Mouse (Mus musculus) lung, postnatal 0 days (tissue): ENCODE data around the gene Pacsin2. TPM values are rescaled to one million over a fixed set of nuclear protein-coding genes. Genes with fewer than 3 reads are reported as not detected.

Experiments
- ATAC-seq: fragments of 200-750 bp; cut with Nextera tagmentation; 2 replicates; pipeline ENCODE4 v1.8.0; 2017; ENCODE audit warnings: moderate library complexity
- DNase-seq: peaks from one replicate; pipeline ENCODE4 v3.0.0-alpha.2; 2016; ENCODE audit warnings: low spot score
- H3K27ac ChIP-seq: fragments of 300-500 bp; sonication (generic); 2 replicates; pipeline ENCODE4 v1.5.1; 2014; ENCODE audit warnings: antibody characterized with exemption, mild to moderate bottlenecking, low read length, mixed read lengths
- H3K27me3 ChIP-seq: fragments of 300-500 bp; sonication (generic); replicated peaks from 2 replicates; pipeline ENCODE4 v1.6.1; 2014; ENCODE audit warnings: low read length, mixed read lengths; ENCODE audit not compliant: insufficient read depth
- H3K36me3 ChIP-seq: fragments of 300-500 bp; sonication (generic); 2 replicates; pipeline ENCODE4 v1.6.1; 2014; ENCODE audit warnings: low read length, mixed read lengths; ENCODE audit not compliant: insufficient read depth
- H3K4me1 ChIP-seq: fragments of 300-500 bp; sonication (generic); 2 replicates; pipeline ENCODE4 v1.6.1; 2014; ENCODE audit warnings: antibody characterized with exemption, low read depth, low read length, mixed read lengths; ENCODE audit not compliant: insufficient read depth
- H3K4me2 ChIP-seq: fragments of 300-500 bp; sonication (generic); replicated peaks from 2 replicates; pipeline ENCODE4 v1.6.1; 2014; ENCODE audit warnings: low read depth, mild to moderate bottlenecking, low read length, moderate library complexity, mixed read lengths
- H3K4me3 ChIP-seq: fragments of 300-500 bp; sonication (generic); 2 replicates; pipeline ENCODE4 v1.5.1; 2014; ENCODE audit warnings: low read depth, low read length
- H3K9ac ChIP-seq: fragments of 300-500 bp; sonication (generic); replicated peaks from 2 replicates; pipeline ENCODE4 v1.6.1; 2014; ENCODE audit warnings: low read depth, mild to moderate bottlenecking
- H3K9me3 ChIP-seq: fragments of 300-500 bp; sonication (generic); 2 replicates; pipeline ENCODE4 v1.6.1; 2016; ENCODE audit warnings: low read length, mixed read lengths
- CTCF ChIP-seq: IDR thresholded peaks from 2 replicates; pipeline ENCODE4 v1.5.1; 2016; ENCODE audit warnings: antibody characterized with exemption, mild to moderate bottlenecking
- EP300 ChIP-seq: IDR thresholded peaks from 2 replicates; pipeline ENCODE4 v1.6.1; 2016; ENCODE audit warnings: antibody characterized with exemption, mild to moderate bottlenecking, control low read depth
- WGBS: fragments of 180-500 bp; shearing (Covaris S2); extraction: QIAGEN DNeasy Blood & Tissue Kit; methylation state at CpG from one replicate; pipeline ENCODE4 v1.1.7; 2014; 5-methylcytosine and 5-hydroxymethylcytosine counted together
- polyA plus RNA-seq: library from polyadenylated mRNA; unstranded; fragments of >200 nt; fragmentation: Nextera tagmentation; extraction: Ambion mirVana; gene quantifications from 2 replicates; pipeline ENCODE4 v1.2.1, GENCODE M21; 2015

The Pacsin2 gene
- polyA plus RNA-seq, 1 experiment from 2014 or later, result 46.7 TPM

GRCm38 (mm10) chr15:83392722-83393121 is 71.7 kb downstream of the Pacsin2 start:
- WGBS, result 77% methylated on average over 2 of the region's 2 CpGs
- no peaks in the 10 kb centered on the region for H3K9me3 ChIP-seq
- H3K4me1 ChIP-seq, result no peaks in the 10 kb centered on the region
- no peak overlapping the region for H3K4me3 ChIP-seq
- H3K4me2 ChIP-seq, result no peak overlapping the region
- H3K9ac ChIP-seq, result no peak overlapping the region
- ATAC-seq (no peak), DNase-seq (peak; percentile 28)
- TF ChIP-seq EP300 (no peak), CTCF (peak; percentile 54)
- H3K27me3 ChIP-seq, result no peaks in the 10 kb centered on the region
- H3K27ac ChIP-seq, result no peak overlapping the region
- H3K36me3 ChIP-seq, result peaks cover 8% of the 10 kb centered on the region; the same call in 1 of the 2 replicates

GRCm38 (mm10) chr15:83387911-83388310 is 76.5 kb downstream of the Pacsin2 start:
- WGBS, result 89% methylated on average over 2 of the region's 2 CpGs
- H3K36me3 ChIP-seq, result peaks cover 36% of the 10 kb centered on the region
- no peak for DNase-seq
- no peaks in the 10 kb centered on the region for H3K9me3 ChIP-seq
- no peak overlapping the region for H3K9ac ChIP-seq
- no peak overlapping the region for H3K4me2 ChIP-seq
- H3K27ac ChIP-seq, result no peak overlapping the region
- no peaks in the 10 kb centered on the region for H3K4me1 ChIP-seq
- no peak for TF ChIP-seq EP300
- no peak for TF ChIP-seq CTCF
- no peaks in the 10 kb centered on the region for H3K27me3 ChIP-seq
- ATAC-seq, result no peak
- H3K4me3 ChIP-seq, result no peak overlapping the region

- ATAC-seq (peak; percentile 14; the same call in 1 of the 2 replicates), DNase-seq (no peak)
- H3K27ac ChIP-seq, result no peak overlapping the region
- no peak overlapping the region for H3K9ac ChIP-seq
- no peaks in the 10 kb centered on the region for H3K9me3 ChIP-seq
- 79% methylated on average over 2 of the region's 2 CpGs for WGBS
- TF ChIP-seq EP300 (no peak), CTCF (peak; percentile 60)
- H3K4me2 ChIP-seq, result no peak overlapping the region
- no peak overlapping the region for H3K4me3 ChIP-seq
- peaks cover 47% of the 10 kb centered on the region for H3K36me3 ChIP-seq
- no peaks in the 10 kb centered on the region for H3K4me1 ChIP-seq
- H3K27me3 ChIP-seq, result no peaks in the 10 kb centered on the region
Measured at GRCm38 (mm10) chr15:83383633-83384032, 80.8 kb downstream of the Pacsin2 start.

- Histone ChIP-seq H3K27ac (no peak overlapping the region), H3K4me1 (no peaks in the 10 kb centered on the region), H3K4me2 (no peak overlapping the region), H3K27me3 (no peaks in the 10 kb centered on the region), H3K36me3 (peaks cover 52% of the 10 kb centered on the region), H3K4me3 (no peak overlapping the region), H3K9ac (no peak overlapping the region), H3K9me3 (no peaks in the 10 kb centered on the region)
- WGBS, result 87% methylated on average over 5 of the region's 5 CpGs
- no peak for TF ChIP-seq CTCF
- TF ChIP-seq EP300, result no peak
- no peak for DNase-seq
- peak; percentile 26; the same call in 1 of the 2 replicates for ATAC-seq
Measured at GRCm38 (mm10) chr15:83383136-83383535, 81.3 kb downstream of the Pacsin2 start.

GRCm38 (mm10) chr15:83382467-83382866 is 81.9 kb downstream of the Pacsin2 start:
- H3K4me1 ChIP-seq, result no peaks in the 10 kb centered on the region
- TF ChIP-seq EP300 (no peak), CTCF (no peak)
- no peak for DNase-seq
- H3K9ac ChIP-seq, result no peak overlapping the region
- no peak for ATAC-seq
- H3K4me2 ChIP-seq, result no peak overlapping the region
- H3K27me3 ChIP-seq, result no peaks in the 10 kb centered on the region
- 95% methylated on average over 4 of the region's 4 CpGs for WGBS
- no peak overlapping the region for H3K4me3 ChIP-seq
- no peaks in the 10 kb centered on the region for H3K9me3 ChIP-seq
- H3K27ac ChIP-seq, result no peak overlapping the region
- H3K36me3 ChIP-seq, result peaks cover 54% of the 10 kb centered on the region

- ATAC-seq (no peak), DNase-seq (no peak)
- no peaks in the 10 kb centered on the region for H3K27me3 ChIP-seq
- no peaks in the 10 kb centered on the region for H3K4me1 ChIP-seq
- H3K27ac ChIP-seq, result no peak overlapping the region
- no peak overlapping the region for H3K9ac ChIP-seq
- H3K36me3 ChIP-seq, result peaks cover 27% of the 10 kb centered on the region; the same call in 1 of the 2 replicates
- no peak overlapping the region for H3K4me2 ChIP-seq
- H3K4me3 ChIP-seq, result no peak overlapping the region
- H3K9me3 ChIP-seq, result no peaks in the 10 kb centered on the region
- TF ChIP-seq CTCF (no peak), EP300 (no peak)
- 65% methylated on average over 4 of the region's 4 CpGs for WGBS
Measured at GRCm38 (mm10) chr15:83377153-83377552, 87.3 kb downstream of the Pacsin2 start.

GRCm38 (mm10) chr15:83375136-83375535 is 89.3 kb downstream of the Pacsin2 start:
- Histone ChIP-seq H3K9me3 (no peaks in the 10 kb centered on the region), H3K27ac (no peak overlapping the region), H3K4me2 (no peak overlapping the region), H3K4me1 (no peaks in the 10 kb centered on the region), H3K36me3 (peaks cover 26% of the 10 kb centered on the region; the same call in 1 of the 2 replicates), H3K27me3 (no peaks in the 10 kb centered on the region), H3K4me3 (no peak overlapping the region), H3K9ac (no peak overlapping the region)
- peak; percentile 78 for ATAC-seq
- 49% methylated on average over 4 of the region's 4 CpGs for WGBS
- no peak for TF ChIP-seq EP300
- TF ChIP-seq CTCF, result peak; percentile 76
- DNase-seq, result peak; percentile 87
